Mouse (Mus musculus) hindbrain, postnatal 0 days (tissue): ENCODE results near the gene Cdkn1a. TPM values are rescaled to one million over a fixed set of nuclear protein-coding genes. Genes with fewer than 3 reads are reported as not detected.
"Not testable (repeated sequence)": the region's sequence is repeated elsewhere in the genome, so short reads cannot be mapped to it uniquely, and the experiment has no call there.

Experiments
- ATAC-seq: fragments of 200-750 bp; cut with Nextera tagmentation; 2 replicates; pipeline ENCODE4 v1.8.0; 2017; ENCODE audit warnings: mild to moderate bottlenecking, moderate TSS enrichment, moderate library complexity
- DNase-seq: peaks from one replicate; pipeline ENCODE4 v3.0.0-alpha.2; 2015; ENCODE audit warnings: low spot score
- H3K27ac ChIP-seq: fragments of 300-500 bp; sonication (generic); 2 replicates; pipeline ENCODE4 v1.5.1; 2014; ENCODE audit warnings: mild to moderate bottlenecking
- H3K27me3 ChIP-seq: fragments of 300-500 bp; sonication (generic); 2 replicates; pipeline ENCODE4 v1.6.1; 2014; ENCODE audit warnings: low read length, mixed read lengths; ENCODE audit not compliant: insufficient read depth
- H3K36me3 ChIP-seq: fragments of 300-500 bp; sonication (generic); 2 replicates; pipeline ENCODE4 v1.6.1; 2014; ENCODE audit warnings: low read length, mixed read lengths; ENCODE audit not compliant: insufficient read depth
- H3K4me1 ChIP-seq: fragments of 300-500 bp; sonication (generic); 2 replicates; pipeline ENCODE4 v1.6.1; 2014; ENCODE audit warnings: antibody characterized with exemption, low read length, mixed read lengths; ENCODE audit not compliant: insufficient read depth
- H3K4me2 ChIP-seq: fragments of 300-500 bp; sonication (generic); 2 replicates; pipeline ENCODE4 v1.6.1; 2014; ENCODE audit warnings: low read depth, mild to moderate bottlenecking, low read length, moderate library complexity, mixed read lengths
- H3K4me3 ChIP-seq: fragments of 300-500 bp; sonication (generic); 2 replicates; pipeline ENCODE4 v1.5.1; 2014; ENCODE audit warnings: low read length
- H3K9ac ChIP-seq: fragments of 300-500 bp; sonication (generic); replicated peaks from 2 replicates; pipeline ENCODE4 v1.6.1; 2014; ENCODE audit warnings: mild to moderate bottlenecking, low read length, moderate library complexity, mixed read lengths
- H3K9me3 ChIP-seq: fragments of 300-500 bp; sonication (generic); 2 replicates; pipeline ENCODE4 v1.6.1; 2016; ENCODE audit warnings: low read length, mixed read lengths
- CTCF ChIP-seq: IDR thresholded peaks from 2 replicates; pipeline ENCODE4 v1.5.1; 2016; ENCODE audit warnings: antibody characterized with exemption, control low read depth, low read depth
- WGBS: fragments of 180-500 bp; shearing (Covaris S2); extraction: QIAGEN DNeasy Blood & Tissue Kit; methylation state at CpG from one replicate; pipeline ENCODE4 v1.1.7; 2014; 5-methylcytosine and 5-hydroxymethylcytosine counted together
- polyA plus RNA-seq: library from polyadenylated mRNA; unstranded; fragments of >200 nt; fragmentation: Nextera tagmentation; extraction: Ambion mirVana; gene quantifications from 2 replicates; pipeline ENCODE4 v1.2.1, GENCODE M21; 2015
- total RNA-seq: library from RNA; depleted of rRNA; stranded (reverse); fragments of >200 nt; gene quantifications from 2 replicates; pipeline ENCODE4 v1.2.3, GENCODE M21; 2014

Cdkn1a gene
- total and polyA plus RNA-seq, 2 experiments from 2014 or later, result 50.0 to 257 TPM

GRCm38 (mm10) chr17:29095201-29095733, 4.5 kb downstream of the Cdkn1a start:
- under 1% methylated on average over 44 of the region's 44 CpGs for WGBS
- Histone ChIP-seq H3K4me1 (no peaks in the 10 kb centered on the region), H3K9ac (peak overlapping the region; percentile 87), H3K4me3 (peak overlapping the region; percentile 69), H3K27me3 (no peaks in the 10 kb centered on the region), H3K4me2 (peak overlapping the region; percentile 87), H3K27ac (peak overlapping the region; percentile 82), H3K9me3 (no peaks in the 10 kb centered on the region), H3K36me3 (peaks cover 17% of the 10 kb centered on the region; the same call in 1 of the 2 replicates)
- TF ChIP-seq CTCF, result peak; percentile 99
- ATAC-seq, result peak; percentile 91
- peak; percentile 96 for DNase-seq

- no peak for TF ChIP-seq CTCF
- H3K9me3 ChIP-seq, result no peaks in the 10 kb centered on the region
Measured at GRCm38 (mm10) chr17:29096245-29096644, 5.5 kb downstream of the Cdkn1a start.

GRCm38 (mm10) chr17:29096851-29097561, 6.2 kb downstream of the Cdkn1a start:
- DNase-seq, result no peak
- Histone ChIP-seq H3K4me2 (no peak overlapping the region), H3K27me3 (no peaks in the 10 kb centered on the region), H3K4me1 (no peaks in the 10 kb centered on the region), H3K9me3 (no peaks in the 10 kb centered on the region), H3K27ac (no peak overlapping the region), H3K9ac (no peak overlapping the region), H3K36me3 (peaks cover 17% of the 10 kb centered on the region; the same call in 1 of the 2 replicates), H3K4me3 (no peak overlapping the region)
- 66% methylated on average over 7 of the region's 7 CpGs for WGBS
- no peak for ATAC-seq
- no peak for TF ChIP-seq CTCF

More at GRCm38 (mm10) chr17:29096245-29096644, 5.5 kb downstream of the Cdkn1a start:
- ATAC-seq (no peak), DNase-seq (no peak)
- Histone ChIP-seq H3K4me1 (no peaks in the 10 kb centered on the region), H3K27me3 (no peaks in the 10 kb centered on the region), H3K4me3 (no peak overlapping the region; the same call in 1 of the 2 replicates), H3K9ac (no peak overlapping the region), H3K4me2 (no peak overlapping the region), H3K36me3 (peaks cover 17% of the 10 kb centered on the region; the same call in 1 of the 2 replicates), H3K27ac (no peak overlapping the region)
- 91% methylated on average over 6 of the region's 6 CpGs for WGBS

- H3K27me3 ChIP-seq, result no peaks in the 10 kb centered on the region
- no peak for TF ChIP-seq CTCF
- H3K9ac ChIP-seq, result no peak overlapping the region
- H3K4me3 ChIP-seq, result no peak overlapping the region
- no peak overlapping the region for H3K4me2 ChIP-seq
- H3K27ac ChIP-seq, result no peak overlapping the region
- 95% methylated on average over 24 of the region's 24 CpGs for WGBS
- no peak for ATAC-seq
- peaks cover 17% of the 10 kb centered on the region; the same call in 1 of the 2 replicates for H3K36me3 ChIP-seq
- no peaks in the 10 kb centered on the region for H3K9me3 ChIP-seq
- no peaks in the 10 kb centered on the region for H3K4me1 ChIP-seq
- DNase-seq, result no peak
Measured at GRCm38 (mm10) chr17:29098291-29098690, 7.5 kb downstream of the Cdkn1a start.

GRCm38 (mm10) chr17:29099076-29099475, 8.3 kb downstream of the Cdkn1a start:
- no peak overlapping the region for H3K9ac ChIP-seq
- no peak for DNase-seq
- 75% methylated on average over 8 of the region's 8 CpGs for WGBS
- H3K27me3 ChIP-seq, result no peaks in the 10 kb centered on the region
- H3K4me2 ChIP-seq, result no peak overlapping the region
- peaks cover 17% of the 10 kb centered on the region; the same call in 1 of the 2 replicates for H3K36me3 ChIP-seq
- no peak overlapping the region for H3K4me3 ChIP-seq
- no peak for ATAC-seq
- H3K27ac ChIP-seq, result no peak overlapping the region
- no peaks in the 10 kb centered on the region for H3K9me3 ChIP-seq
- TF ChIP-seq CTCF, result no peak
- H3K4me1 ChIP-seq, result no peaks in the 10 kb centered on the region

GRCm38 (mm10) chr17:29100627-29101026, 9.9 kb downstream of the Cdkn1a start:
- ATAC-seq (no peak), DNase-seq (no peak)
- Histone ChIP-seq H3K27me3 (no peaks in the 10 kb centered on the region), H3K36me3 (peaks cover 17% of the 10 kb centered on the region; the same call in 1 of the 2 replicates), H3K9ac (no peak overlapping the region), H3K9me3 (no peaks in the 10 kb centered on the region), H3K27ac (no peak overlapping the region), H3K4me2 (no peak overlapping the region), H3K4me3 (no peak overlapping the region), H3K4me1 (no peaks in the 10 kb centered on the region)
- TF ChIP-seq CTCF, result no peak
- 93% methylated on average over 7 of the region's 7 CpGs for WGBS

GRCm38 (mm10) chr17:29110356-29110755, 19.6 kb downstream of the Cdkn1a start:
- H3K9me3 ChIP-seq, DNase-seq, H3K27ac ChIP-seq, H3K27me3 ChIP-seq, H3K4me3 ChIP-seq, H3K4me1 ChIP-seq, H3K4me2 ChIP-seq, H3K9ac ChIP-seq, ATAC-seq, H3K36me3 ChIP-seq: not testable (repeated sequence)
- 82% methylated on average over 6 of the region's 6 CpGs for WGBS
